ENCODE assay signal across 33 mouse cellular contexts in the genomic region with DNA sequence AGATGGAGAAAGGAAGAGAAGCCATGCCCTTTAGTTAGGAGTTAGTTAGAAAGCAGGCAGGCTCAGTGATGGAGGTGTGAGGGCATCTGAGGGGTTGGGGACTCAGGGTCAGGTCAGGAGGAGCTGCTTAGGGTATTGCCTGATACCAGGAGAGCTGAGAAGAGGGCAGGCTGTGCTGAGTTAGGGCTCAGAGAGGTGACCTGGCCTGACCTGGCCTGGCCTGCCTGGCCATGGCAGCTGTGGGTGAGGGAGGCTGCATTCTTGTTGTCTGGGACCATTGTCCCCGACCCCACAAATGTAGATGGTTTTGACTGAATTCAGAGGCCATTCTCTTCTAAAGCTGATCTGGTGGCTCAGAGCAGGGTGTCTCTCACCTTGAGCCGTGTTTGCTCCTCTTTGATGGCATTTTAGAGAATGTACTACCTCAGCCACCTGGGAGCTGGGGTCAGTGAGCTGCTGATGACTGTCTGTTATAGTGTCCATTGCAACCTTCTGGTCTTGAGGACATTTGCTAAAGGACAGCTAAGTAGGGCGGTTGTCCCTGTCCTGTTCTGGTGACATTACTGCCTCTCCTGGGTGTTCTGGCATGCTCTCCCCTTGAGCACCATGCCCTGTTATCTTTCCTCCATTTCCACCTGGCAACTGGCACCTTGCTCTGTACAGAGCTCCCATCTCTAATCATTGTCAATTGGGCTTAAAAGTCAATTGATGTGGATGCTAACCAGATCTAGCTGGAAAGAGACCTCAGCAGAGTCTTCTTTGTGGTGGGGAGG. TPM values are rescaled to one million over a fixed set of nuclear protein-coding genes. Genes with fewer than 3 reads are reported as not detected.
DNase-seq lines count a peak whose midpoint lies in the region; ATAC-seq and TF ChIP-seq lines count a peak whose summit lies in the region.
"Had no signal": no experiment of that assay in that cellular context is flagged by ENCODE, and none has a peak within 500 bp of the region (broad histone marks: within the 10 kb centered on the region; RNA-seq: fewer than 3 reads in every experiment).

No protein-coding gene starts in this region.

- H3K9me3 ChIP-seq in forebrain, embryonic 12.5 days = no peaks in the 10 kb centered on the region
- H3K9me3 ChIP-seq in forebrain, embryonic 13.5 days (replicated peaks) = no peaks in the 10 kb centered on the region
- H3K9me3 ChIP-seq in liver, postnatal 0 days (ENCODE audit: low read length) = no peaks in the 10 kb centered on the region
- H3K9me3 ChIP-seq in liver, embryonic 12.5 days (replicated peaks) = no peaks in the 10 kb centered on the region
- H3K9me3 ChIP-seq in CH12.LX (replicated peaks; ENCODE audit: low read length) (no peaks in the 10 kb centered on the region), MEL (replicated peaks; ENCODE audit: insufficient read depth, low read length) (no peaks in the 10 kb centered on the region)
- H3K9me3 ChIP-seq: forebrain, embryonic 15.5 days; heart, embryonic 12.5 days; hindbrain, embryonic 13.5 days; limb, embryonic 10.5 days; limb, embryonic 15.5 days had no signal

- TF ChIP-seq POLR2A in CH12.LX (IDR thresholded peaks at IDR 0.05; ENCODE audit: low read depth, low read length) (peak; percentile 47), MEL (IDR thresholded peaks at IDR 0.05; ENCODE audit: control insufficient read depth in 1 of 2, insufficient read depth in 1 of 2, low read depth in 1 of 2, low read length in 2 of 2, poor library complexity in 1 of 2) (no peak)

- TF ChIP-seq RAD21 in CH12.LX (IDR thresholded peaks at IDR 0.05; ENCODE audit: low read depth, low read length) (no peak), MEL (IDR thresholded peaks at IDR 0.05; ENCODE audit: low read depth, low read length) (no peak)

- dilution Hi-C loops in CH12.LX (cut with MboI; ENCODE audit: extremely low pct_ligation_motif_present, extremely low pct_unique_long_range_greater_than_20kb, low sequenced_read_pairs) = no loop called here

- no peak overlapping the region for H3K4me3 ChIP-seq in forebrain, embryonic 12.5 days (replicated peaks)
- H3K4me3 ChIP-seq in forebrain, embryonic 13.5 days = no peak overlapping the region
- no peak overlapping the region for H3K4me3 ChIP-seq in liver, postnatal 0 days (ENCODE audit: low read depth, low read length)
- H3K4me3 ChIP-seq in liver, embryonic 12.5 days = no peak overlapping the region
- H3K4me3 ChIP-seq in CH12.LX (replicated peaks in 1 of 3; ENCODE audit: low read depth in 2 of 3, low read length in 2 of 3, poor library complexity in 1 of 3) (no peak overlapping the region), MEL (ENCODE audit: control insufficient read depth in 1 of 2, insufficient read depth in 1 of 2, low read depth in 2 of 2, low read length in 2 of 2) (no peak overlapping the region)
- H3K4me3 ChIP-seq: forebrain, embryonic 15.5 days; gastrocnemius, adult 2 months; heart, embryonic 12.5 days; hindbrain, embryonic 13.5 days; limb, embryonic 10.5 days; limb, embryonic 15.5 days had no signal

- H3K27ac ChIP-seq in forebrain, embryonic 12.5 days = peak overlapping the region; percentile 13; the same call in 1 of the 2 replicates
- H3K27ac ChIP-seq in forebrain, embryonic 13.5 days = no peak overlapping the region
- 0 out of 2 replicates have a peak overlapping the region, but pooled peaks have one; percentile 22 for H3K27ac ChIP-seq in liver, postnatal 0 days (ENCODE audit: low read depth)
- no peak overlapping the region for H3K27ac ChIP-seq in liver, embryonic 12.5 days
- H3K27ac ChIP-seq in CH12.LX (ENCODE audit: insufficient read depth, low read depth) = no peak overlapping the region
- H3K27ac ChIP-seq in MEL (ENCODE audit: control insufficient read depth, low read depth, low read length) = no peak overlapping the region
- H3K27ac ChIP-seq: forebrain, embryonic 15.5 days; gastrocnemius, adult 2 months; hindbrain, embryonic 13.5 days; limb, embryonic 10.5 days; limb, embryonic 15.5 days; macrophage had no signal

- TF ChIP-seq CTCF in liver, postnatal 0 days (IDR thresholded peaks at IDR 0.05; ENCODE audit: low read depth) = no peak
- no peak for TF ChIP-seq CTCF in CH12.LX (conservative IDR thresholded peaks at IDR 0.05 in 1 of 2, IDR thresholded peaks at IDR 0.05 in 1 of 2; ENCODE audit: low read depth in 2 of 2, low read length in 2 of 2)
- TF ChIP-seq CTCF in MEL (IDR thresholded peaks at IDR 0.05 in 2 of 3, conservative IDR thresholded peaks at IDR 0.05 in 1 of 3; ENCODE audit: control insufficient read depth in 1 of 3, insufficient read depth in 1 of 3, low read depth in 2 of 3, low read length in 3 of 3, poor library complexity in 1 of 3, severe bottlenecking in 1 of 3) = no peak

- H3K9ac ChIP-seq in forebrain, embryonic 12.5 days = no peak overlapping the region
- H3K9ac ChIP-seq in forebrain, embryonic 13.5 days = no peak overlapping the region
- no peak overlapping the region for H3K9ac ChIP-seq in liver, postnatal 0 days (replicated peaks)
- H3K9ac ChIP-seq in liver, embryonic 12.5 days = no peak overlapping the region
- H3K9ac ChIP-seq in CH12.LX (ENCODE audit: insufficient read depth, low read depth) (no peak overlapping the region), MEL (ENCODE audit: control insufficient read depth, low read depth, low read length, poor library complexity, severe bottlenecking) (no peak overlapping the region)
- H3K9ac ChIP-seq: forebrain, embryonic 15.5 days; heart, embryonic 12.5 days; hindbrain, embryonic 13.5 days; limb, embryonic 15.5 days had no signal

- H3K79me2 ChIP-seq in CH12.LX (replicated peaks; ENCODE audit: control insufficient read depth, extremely low read depth, insufficient read depth, poor library complexity, severe bottlenecking) (peaks cover 20% of the 10 kb centered on the region), MEL (ENCODE audit: control insufficient read depth, insufficient read depth, low read length, poor library complexity) (peaks cover 18% of the 10 kb centered on the region)

- H3K4me2 ChIP-seq in forebrain, embryonic 12.5 days = no peak overlapping the region
- no peak overlapping the region for H3K4me2 ChIP-seq in forebrain, embryonic 13.5 days
- H3K4me2 ChIP-seq in liver, postnatal 0 days (ENCODE audit: low read depth, low read length) = no peak overlapping the region
- H3K4me2 ChIP-seq in liver, embryonic 12.5 days = no peak overlapping the region
- no peak overlapping the region for H3K4me2 ChIP-seq in CH12.LX (ENCODE audit: insufficient read depth, low read depth, poor library complexity, severe bottlenecking)
- H3K4me2 ChIP-seq: forebrain, embryonic 15.5 days; heart, embryonic 12.5 days; hindbrain, embryonic 13.5 days; limb, embryonic 15.5 days had no signal

- no peak for TF ChIP-seq EP300 in liver, postnatal 0 days (IDR thresholded peaks at IDR 0.05; ENCODE audit: low read depth)
- no peak for TF ChIP-seq EP300 in CH12.LX (IDR thresholded peaks at IDR 0.05; ENCODE audit: low read length)
- no peak for TF ChIP-seq EP300 in MEL (IDR thresholded peaks at IDR 0.05; ENCODE audit: low read depth in 1 of 2, low read length in 2 of 2)

- DNase-seq in liver, postnatal 0 days = no peak
- DNase-seq in CH12.LX (ENCODE audit: extremely low read depth) (no peak), MEL (ENCODE audit: low read depth, low spot score) (no peak)
- DNase-seq in spleen, adult 12 weeks (ENCODE audit: low spot score) = no peak
- DNase-seq in ovary, adult 18-20 months (ENCODE audit: low spot score) = no peak
- DNase-seq: adrenal gland, postnatal 36 days; cerebellum, postnatal 14 days; gastrocnemius, adult 2 months; heart, postnatal 4 days; kidney, adult 9 months; kidney, postnatal 10 days; layer of hippocampus, adult 9-11 months; midbrain, embryonic 14.5 days; right cerebral cortex, adult 18-20 months had no signal

- ATAC-seq in forebrain, embryonic 12.5 days (ENCODE audit: low FRiP score) = no peak
- ATAC-seq in forebrain, embryonic 13.5 days = no peak
- ATAC-seq in liver, postnatal 0 days = no peak
- no peak for ATAC-seq in liver, embryonic 12.5 days
- ATAC-seq: intestine, embryonic 16.5 days had no signal

- H3K4me1 ChIP-seq in forebrain, embryonic 12.5 days = peaks cover 15% of the 10 kb centered on the region
- H3K4me1 ChIP-seq in forebrain, embryonic 13.5 days = peaks cover 25% of the 10 kb centered on the region
- peaks cover 7% of the 10 kb centered on the region; the same call in 1 of the 2 replicates for H3K4me1 ChIP-seq in liver, postnatal 0 days (ENCODE audit: insufficient read depth)
- peaks cover 17% of the 10 kb centered on the region for H3K4me1 ChIP-seq in liver, embryonic 12.5 days
- H3K4me1 ChIP-seq in CH12.LX (ENCODE audit: control insufficient read depth in 1 of 2, insufficient read depth in 2 of 2) (peaks cover 3 to 13% of the 10 kb centered on the region in 2 experiments; a peak in 3 of 4 replicates), MEL (ENCODE audit: control insufficient read depth in 1 of 2, insufficient read depth in 2 of 2, low read length in 2 of 2) (no peaks in the 10 kb centered on the region)

- WGBS in forebrain, embryonic 12.5 days = 92% methylated on average over 3 of the region's 3 CpGs
- 94% methylated on average over 3 of the region's 3 CpGs for WGBS in forebrain, embryonic 13.5 days
- 82% methylated on average over 3 of the region's 3 CpGs for WGBS in liver, postnatal 0 days (ENCODE audit: insufficient replicate concordance)
- 85% methylated on average over 3 of the region's 3 CpGs for WGBS in liver, embryonic 12.5 days (ENCODE audit: insufficient replicate concordance)

- in situ Hi-C loops in CH12.LX (cut with MboI; ENCODE audit: low pct_ligation_motif_present, low pct_unique_long_range_greater_than_20kb, low sequenced_read_pairs) = loop anchor here (5.0 kb wide), 1 partner anchor 52 kb away; no protein-coding TSS in a partner anchor

- peaks cover 92% of the 10 kb centered on the region for H3K36me3 ChIP-seq in forebrain, embryonic 12.5 days (replicated peaks)
- H3K36me3 ChIP-seq in forebrain, embryonic 13.5 days (ENCODE audit: poor library complexity, severe bottlenecking) = peaks cover 92% of the 10 kb centered on the region
- H3K36me3 ChIP-seq in liver, postnatal 0 days (replicated peaks; ENCODE audit: insufficient read depth, low read length) = peaks cover 85% of the 10 kb centered on the region
- H3K36me3 ChIP-seq in liver, embryonic 12.5 days = peaks cover 89% of the 10 kb centered on the region
- H3K36me3 ChIP-seq in CH12.LX (replicated peaks in 1 of 2; ENCODE audit: control insufficient read depth in 1 of 2, insufficient read depth in 1 of 2, low read length in 1 of 2) (peaks cover 79 to 87% of the 10 kb centered on the region in 2 experiments), MEL (ENCODE audit: control insufficient read depth in 1 of 2, insufficient read depth in 2 of 2, low read length in 2 of 2) (peaks cover under 1 to 32% of the 10 kb centered on the region in 2 experiments)

- no peaks in the 10 kb centered on the region for H3K27me3 ChIP-seq in forebrain, embryonic 12.5 days
- H3K27me3 ChIP-seq in forebrain, embryonic 13.5 days = no peaks in the 10 kb centered on the region
- no peaks in the 10 kb centered on the region for H3K27me3 ChIP-seq in liver, postnatal 0 days (ENCODE audit: insufficient read depth, low read length)
- no peaks in the 10 kb centered on the region for H3K27me3 ChIP-seq in liver, embryonic 12.5 days (replicated peaks)
- H3K27me3 ChIP-seq in CH12.LX (replicated peaks) (peaks cover 15% of the 10 kb centered on the region), MEL (ENCODE audit: control insufficient read depth in 1 of 2, insufficient read depth in 2 of 2, low read length in 2 of 2) (no peaks in the 10 kb centered on the region)
- H3K27me3 ChIP-seq: forebrain, embryonic 15.5 days; heart, embryonic 12.5 days; hindbrain, embryonic 13.5 days; limb, embryonic 15.5 days had no signal

RNA-seq across cellular contexts. Expression of a gene that starts 9.0 kb away (rescaled TPM):
- polyA plus RNA-seq in forebrain, embryonic 12.5 days (2016; fragmentation: Nextera tagmentation; extraction: Ambion mirVana) = 614 and 623 TPM in 2 replicates
- polyA plus RNA-seq in forebrain, embryonic 13.5 days (2015; fragmentation: Nextera tagmentation; extraction: Ambion mirVana) = 592 and 632 TPM in 2 replicates
- 79.6 and 87.2 TPM in 2 replicates for polyA plus RNA-seq in liver, postnatal 0 days (2015; fragmentation: Nextera tagmentation; extraction: Ambion mirVana)
- polyA plus RNA-seq in liver, embryonic 12.5 days (2016; fragmentation: Nextera tagmentation; extraction: Ambion mirVana) = 258 and 267 TPM in 2 replicates
- total RNA-seq in CH12.LX (2012; rRNA removed) = 208 and 229 TPM in 2 replicates
- 242 and 254 TPM in 2 replicates for total RNA-seq in CH12.LX (2014; rRNA removed)
- polyA plus RNA-seq in CH12.LX (2012; ENCODE audit: insufficient read length, low read depth) = 341 and 411 TPM in 2 replicates
- 206 and 270 TPM in 2 replicates for total RNA-seq in MEL (2012; rRNA removed)
- 100 to 1,000 TPM; 581 to 787 TPM for polyA plus RNA-seq in MEL (2012; ENCODE audit: insufficient read depth in 1 of 2, insufficient read length in 2 of 2, low read depth in 1 of 2, low replicate concordance in 2 of 2, missing spikeins in 1 of 2)

RNA-seq across cellular contexts. Expression of a gene that starts 12.0 kb away (rescaled TPM):
- 37.2 and 39.2 TPM in 2 replicates for polyA plus RNA-seq in forebrain, embryonic 12.5 days (2016; fragmentation: Nextera tagmentation; extraction: Ambion mirVana)
- 37.7 and 45.8 TPM in 2 replicates for polyA plus RNA-seq in forebrain, embryonic 13.5 days (2015; fragmentation: Nextera tagmentation; extraction: Ambion mirVana)
- 256 and 291 TPM in 2 replicates for polyA plus RNA-seq in liver, postnatal 0 days (2015; fragmentation: Nextera tagmentation; extraction: Ambion mirVana)
- 66.8 and 72.5 TPM in 2 replicates for polyA plus RNA-seq in liver, embryonic 12.5 days (2016; fragmentation: Nextera tagmentation; extraction: Ambion mirVana)
- total RNA-seq in CH12.LX (2012; rRNA removed) (817 and 944 TPM in 2 replicates), CH12.LX (2014; rRNA removed) (659 and 667 TPM in 2 replicates), MEL (2012; rRNA removed) (58.7 and 60.1 TPM in 2 replicates)
- polyA plus RNA-seq in CH12.LX (2012; ENCODE audit: insufficient read length, low read depth) (880 and 952 TPM in 2 replicates), MEL (2012; ENCODE audit: insufficient read depth in 1 of 2, insufficient read length in 2 of 2, low read depth in 1 of 2, low replicate concordance in 2 of 2, missing spikeins in 1 of 2) (10 to 100 TPM in 1 of 2 experiments, not detected in 1; 97.9 TPM)

RNA-seq across cellular contexts. Expression of a gene that starts 14.9 kb away (rescaled TPM):
- polyA plus RNA-seq in forebrain, embryonic 12.5 days (2016; fragmentation: Nextera tagmentation; extraction: Ambion mirVana) = 11.0 and 12.9 TPM in 2 replicates
- 10.5 and 11.2 TPM in 2 replicates for polyA plus RNA-seq in forebrain, embryonic 13.5 days (2015; fragmentation: Nextera tagmentation; extraction: Ambion mirVana)
- polyA plus RNA-seq in liver, postnatal 0 days (2015; fragmentation: Nextera tagmentation; extraction: Ambion mirVana) = 4.1 and 4.4 TPM in 2 replicates
- 5.7 and 6.4 TPM in 2 replicates for polyA plus RNA-seq in liver, embryonic 12.5 days (2016; fragmentation: Nextera tagmentation; extraction: Ambion mirVana)
- 16.7 and 22.0 TPM in 2 replicates for total RNA-seq in CH12.LX (2012; rRNA removed)
- total RNA-seq in CH12.LX (2014; rRNA removed) = 15.2 TPM in 2 replicates
- 25.9 and 31.6 TPM in 2 replicates for polyA plus RNA-seq in CH12.LX (2012; ENCODE audit: insufficient read length, low read depth)
- total RNA-seq in MEL (2012; rRNA removed) = 10.1 and 10.3 TPM in 2 replicates
- 10 to 100 TPM in 1 of 2 experiments, not detected in 1; 26.0 TPM for polyA plus RNA-seq in MEL (2012; ENCODE audit: insufficient read depth in 1 of 2, insufficient read length in 2 of 2, low read depth in 1 of 2, low replicate concordance in 2 of 2, missing spikeins in 1 of 2)

RNA-seq across cellular contexts. Expression of a gene that starts 17.1 kb away (rescaled TPM):
- polyA plus RNA-seq in forebrain, embryonic 12.5 days (2016; fragmentation: Nextera tagmentation; extraction: Ambion mirVana) = 16.2 and 17.3 TPM in 2 replicates
- 20.8 and 24.3 TPM in 2 replicates for polyA plus RNA-seq in forebrain, embryonic 13.5 days (2015; fragmentation: Nextera tagmentation; extraction: Ambion mirVana)
- 0.98 and 1.3 TPM in 2 replicates for polyA plus RNA-seq in liver, postnatal 0 days (2015; fragmentation: Nextera tagmentation; extraction: Ambion mirVana)
- 1.3 and 1.8 TPM in 2 replicates for polyA plus RNA-seq in liver, embryonic 12.5 days (2016; fragmentation: Nextera tagmentation; extraction: Ambion mirVana)
- total RNA-seq in CH12.LX (2012; rRNA removed) = 0.76 and 0.88 TPM in 2 replicates
- total RNA-seq in CH12.LX (2014; rRNA removed) = 0.23 and 0.27 TPM in 2 replicates
- 1.4 and 2.0 TPM in 2 replicates for polyA plus RNA-seq in CH12.LX (2012; ENCODE audit: insufficient read length, low read depth)
- total RNA-seq in MEL (2012; rRNA removed) = 0.46 and 0.56 TPM in 2 replicates
- 1 to 10 TPM in 1 of 2 experiments, not detected in 1; 4.7 TPM for polyA plus RNA-seq in MEL (2012; ENCODE audit: insufficient read depth in 1 of 2, insufficient read length in 2 of 2, low read depth in 1 of 2, low replicate concordance in 2 of 2, missing spikeins in 1 of 2)

RNA-seq across cellular contexts. Expression of a gene that starts 29.9 kb away (rescaled TPM):
- 0.41 TPM in 2 replicates for polyA plus RNA-seq in forebrain, embryonic 12.5 days (2016; fragmentation: Nextera tagmentation; extraction: Ambion mirVana)
- polyA plus RNA-seq in forebrain, embryonic 13.5 days (2015; fragmentation: Nextera tagmentation; extraction: Ambion mirVana) = 0.37 and 0.59 TPM in 2 replicates
- 0.22 TPM in 2 replicates for polyA plus RNA-seq in liver, postnatal 0 days (2015; fragmentation: Nextera tagmentation; extraction: Ambion mirVana)
- 0.42 TPM in 1 of 2 replicates, not detected in the other for polyA plus RNA-seq in liver, embryonic 12.5 days (2016; fragmentation: Nextera tagmentation; extraction: Ambion mirVana)
- total RNA-seq in CH12.LX (2012; rRNA removed) (not detected in 2 replicates), CH12.LX (2014; rRNA removed) (not detected in 2 replicates), MEL (2012; rRNA removed) (not detected in 2 replicates)
- polyA plus RNA-seq in CH12.LX (2012; ENCODE audit: insufficient read length, low read depth) (not detected in 2 replicates), MEL (2012; ENCODE audit: insufficient read depth in 1 of 2, insufficient read length in 2 of 2, low read depth in 1 of 2, low replicate concordance in 2 of 2, missing spikeins in 1 of 2) (under 1 TPM in 1 of 2 experiments, not detected in 1; 0.58 TPM)
- total RNA-seq: adrenal gland, adult 18-20 months; adrenal gland, postnatal 36 days; gastrocnemius, adult 2 months; left cerebral cortex, postnatal 10 days; megakaryocyte-erythroid progenitor cell, adult 5-6 weeks; neutrophil, adult 5-6 weeks had no signal
- polyA plus RNA-seq: C2C12; embryonic facial prominence, embryonic 11.5 days; frontal cortex, adult 2 months; heart, embryonic 12.5 days; liver, embryonic 16.5 days; macrophage; midbrain, embryonic 14.5 days; neural tube, embryonic 11.5 days had no signal

Comparison
In these comparisons a context has a peak if more than half of its experiments do, and no peak if none do; other contexts are left out.
1. H3K27ac ChIP-seq: peak in forebrain, embryonic 12.5 days (single experiment) and liver, postnatal 0 days (single experiment); none in forebrain, embryonic 13.5 days (single experiment), liver, embryonic 12.5 days (single experiment), CH12.LX (single experiment) and MEL (single experiment).